Mouse (Mus musculus) spleen, postnatal 36 days (tissue): ENCODE measurements around the gene St8sia4.

Experiments
- DNase-seq, 2 experiments: peaks; one replicate each; pipeline ENCODE4 v3.0.0; 2022; ENCODE audit warnings: low spot score in 2 of 2, mixed read lengths in 1 of 2

Gene St8sia4

GRCm38 (mm10) chr1:95596825-95597224 lies 70.5 kb downstream of the St8sia4 start:
- DNase-seq = peak; percentile 22 to 28

GRCm38 (mm10) chr1:95591101-95591500 lies 76.3 kb downstream of the St8sia4 start:
- no peak for DNase-seq

- peak; percentile 83 to 90 for DNase-seq
Measured at GRCm38 (mm10) chr1:95590108-95590507, 77.3 kb downstream of the St8sia4 start.

- no peak for DNase-seq
Measured at GRCm38 (mm10) chr1:95589471-95589870, 77.9 kb downstream of the St8sia4 start.

- no peak for DNase-seq
Measured at GRCm38 (mm10) chr1:95583310-95583709, 84.1 kb downstream of the St8sia4 start.

- no peak for DNase-seq
Measured at GRCm38 (mm10) chr1:95582264-95582663, 85.1 kb downstream of the St8sia4 start.

GRCm38 (mm10) chr1:95572619-95573540 lies 94.5 kb downstream of the St8sia4 start:
- no peak for DNase-seq

- no peak for DNase-seq
Measured at GRCm38 (mm10) chr1:95571106-95571505, 96.3 kb downstream of the St8sia4 start.

- DNase-seq = peak in 1 of 2 experiments; percentile 34
Measured at GRCm38 (mm10) chr1:95554556-95554955, 112.8 kb downstream of the St8sia4 start.

- DNase-seq = no peak
Measured at GRCm38 (mm10) chr1:95541460-95541859, 125.9 kb downstream of the St8sia4 start.
